Mouse (Mus musculus): Measurements from ENCODE around the gene Oprm1.

DNA sequence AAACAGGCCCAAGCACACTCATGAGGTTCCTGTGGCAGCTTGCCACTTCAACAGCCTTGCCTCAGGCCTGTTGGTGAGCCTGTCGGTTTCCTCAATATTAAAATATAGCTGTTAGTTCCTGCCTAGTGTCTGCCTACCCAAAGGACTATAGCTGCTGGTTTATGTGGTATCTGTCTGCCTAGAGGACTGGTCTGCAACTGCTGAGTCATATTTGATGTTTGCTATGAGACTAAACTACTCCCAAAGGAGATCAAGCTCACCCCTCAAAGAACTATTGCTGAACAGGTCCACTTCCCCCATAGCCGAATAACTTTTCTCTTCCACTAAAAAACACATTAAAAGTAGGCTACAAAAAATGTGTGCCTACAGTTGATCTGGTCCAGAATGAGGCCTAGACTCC is 315.9 kb downstream of the Oprm1 start:
- TF ChIP-seq E2F4 (IDR thresholded peaks at IDR 0.05; ENCODE audit: insufficient read depth) = no peak
- TF ChIP-seq USF1 (IDR thresholded peaks at IDR 0.05; ENCODE audit: low read depth) = no peak
